Mouse (Mus musculus): ENCODE measurements around the gene 1700029H14Rik.

The 1700029H14Rik gene

GRCm38 (mm10) chr8:13503936-13504606 lies 58.2 kb downstream of the 1700029H14Rik start:
- no peak for DNase-seq

DNA sequence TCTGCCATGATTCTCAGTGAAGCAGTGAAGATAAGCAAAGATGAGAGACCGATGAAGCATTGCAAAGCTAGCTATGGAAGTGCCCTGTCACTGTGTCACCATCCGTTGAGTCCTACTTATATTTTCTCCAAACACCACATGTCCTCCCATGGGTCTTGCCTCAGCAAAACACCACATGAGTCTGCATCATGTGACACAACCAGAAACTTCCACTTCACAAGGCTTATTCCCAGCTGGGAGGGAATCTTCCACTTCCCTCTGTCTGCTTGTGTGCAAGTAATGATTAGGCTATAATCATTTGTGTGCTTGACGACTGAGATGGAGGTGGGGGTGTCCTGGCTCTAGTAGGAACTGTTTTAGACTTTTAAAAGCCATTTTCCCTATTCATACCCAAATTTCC lies 61.0 kb downstream of the 1700029H14Rik start:
- DNase-seq, result no peak
